Mouse (Mus musculus): ENCODE measurements around the gene Myod1.

Gene Myod1

GRCm38 (mm10) chr7:46393116-46393515 lies 16.8 kb downstream of the Myod1 start:
- DNase-seq (ENCODE audit: low spot score), result peak; percentile 82

- DNase-seq (ENCODE audit: low spot score), result no peak
Measured at GRCm38 (mm10) chr7:46393718-46394511, 17.6 kb downstream of the Myod1 start.

- DNase-seq (ENCODE audit: low spot score), result no peak
Measured at GRCm38 (mm10) chr7:46394933-46395332, 18.7 kb downstream of the Myod1 start.

DNA sequence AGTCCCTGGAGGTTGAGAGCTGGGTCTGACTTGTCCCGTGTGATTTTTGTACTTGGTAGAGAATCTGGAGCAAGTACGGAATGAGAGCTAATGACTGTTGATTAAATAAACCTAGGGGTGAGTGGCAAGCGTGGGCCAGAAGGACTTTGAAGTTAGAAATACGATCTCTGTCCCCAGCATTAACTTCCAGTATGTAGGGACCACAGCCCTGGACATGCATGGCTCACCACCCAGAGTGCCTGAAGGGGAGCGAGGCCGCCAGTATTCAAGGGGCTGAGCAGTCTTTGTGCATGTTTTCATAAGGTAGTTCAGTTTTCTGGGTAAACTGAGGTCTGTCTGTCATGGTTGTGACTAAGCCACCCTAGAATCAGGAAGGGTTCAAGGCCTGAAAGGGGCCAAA lies 19.3 kb downstream of the Myod1 start:
- DNase-seq (ENCODE audit: low spot score), result no peak

DNA sequence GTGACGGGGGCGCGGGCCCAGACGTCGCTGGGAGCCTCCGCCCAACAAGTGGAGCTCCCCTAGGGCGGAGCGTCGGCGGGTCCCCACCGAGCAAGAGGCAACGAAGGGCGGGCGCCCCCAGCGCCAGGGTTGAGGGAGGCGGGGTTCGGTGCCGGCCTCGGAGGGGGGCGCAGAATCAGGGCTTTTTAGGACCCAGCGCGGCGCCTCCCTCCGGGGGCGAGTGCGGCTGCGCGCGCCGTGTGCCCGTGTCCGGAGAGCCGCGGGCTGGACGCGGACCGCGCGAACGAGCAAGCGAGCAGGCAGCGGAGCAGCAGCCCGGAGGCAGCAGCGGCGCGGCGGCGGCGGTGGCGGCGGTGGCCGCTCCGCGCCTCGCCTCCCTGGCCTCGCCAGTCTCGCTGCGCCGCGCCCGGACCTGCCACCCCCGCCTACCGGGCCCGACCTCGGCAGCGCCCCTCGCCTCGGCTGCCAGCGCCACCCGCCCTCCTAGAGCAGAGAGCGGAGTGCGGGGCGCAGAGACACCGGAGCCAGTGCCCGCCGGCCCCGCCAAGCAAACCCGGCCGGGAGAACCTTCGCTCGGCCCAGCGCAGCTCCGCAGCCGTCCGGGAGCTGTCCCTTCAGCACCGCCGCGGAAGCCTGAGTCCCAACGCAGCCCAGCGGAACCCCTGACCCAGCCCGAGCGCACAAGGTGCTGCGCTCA lies 20.1 kb downstream of the Myod1 start, which contains the start of gene Kcnc1:
TSS of gene Kcnc1 (plus strand) at position 267 of the 697 bp plus-strand sequence.
- DNase-seq (ENCODE audit: low spot score), result peak; percentile 64

DNA sequence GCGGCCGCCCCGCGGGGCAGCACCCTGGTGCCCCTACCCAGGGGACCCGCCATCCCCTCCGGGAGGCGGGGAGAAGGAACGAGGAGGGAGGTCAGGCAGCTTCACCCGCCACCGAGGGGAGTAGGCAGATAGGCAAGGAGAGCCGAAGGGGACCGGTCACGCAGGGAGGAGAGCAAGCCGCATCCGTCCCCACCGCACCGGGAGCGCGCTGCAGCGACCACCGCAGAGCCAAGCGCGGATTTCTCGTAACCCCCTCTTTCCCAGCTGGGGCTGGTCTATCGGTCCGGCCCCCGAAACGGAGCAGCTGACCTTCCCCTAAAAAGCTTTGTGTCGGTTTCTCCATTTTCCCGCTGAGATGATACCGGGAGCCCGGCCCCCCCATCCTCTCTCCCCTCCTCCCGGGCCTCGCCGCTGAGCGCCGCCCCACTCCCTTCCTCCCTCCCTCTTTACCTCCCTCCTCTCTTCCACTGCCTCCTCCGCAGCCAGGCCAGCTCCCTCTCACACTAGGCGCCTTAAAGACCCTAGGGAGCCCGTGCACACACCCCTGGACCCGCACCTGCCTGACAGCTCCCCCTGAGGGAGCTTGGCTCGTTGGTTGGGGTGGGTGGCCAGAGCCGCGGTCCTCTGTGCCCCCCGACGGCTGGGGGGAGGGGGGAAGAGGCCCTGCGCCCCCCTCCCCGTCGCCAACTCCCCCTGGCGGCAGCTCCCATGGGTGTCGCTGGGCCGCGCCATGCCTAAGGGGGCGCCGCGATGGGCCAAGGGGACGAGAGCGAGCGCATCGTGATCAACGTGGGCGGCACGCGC lies 20.9 kb downstream of the Myod1 start:
- peak; percentile 60 for DNase-seq (ENCODE audit: low spot score)

GRCm38 (mm10) chr7:46397732-46398333 lies 21.6 kb downstream of the Myod1 start:
- no peak for DNase-seq (ENCODE audit: low spot score)

DNA sequence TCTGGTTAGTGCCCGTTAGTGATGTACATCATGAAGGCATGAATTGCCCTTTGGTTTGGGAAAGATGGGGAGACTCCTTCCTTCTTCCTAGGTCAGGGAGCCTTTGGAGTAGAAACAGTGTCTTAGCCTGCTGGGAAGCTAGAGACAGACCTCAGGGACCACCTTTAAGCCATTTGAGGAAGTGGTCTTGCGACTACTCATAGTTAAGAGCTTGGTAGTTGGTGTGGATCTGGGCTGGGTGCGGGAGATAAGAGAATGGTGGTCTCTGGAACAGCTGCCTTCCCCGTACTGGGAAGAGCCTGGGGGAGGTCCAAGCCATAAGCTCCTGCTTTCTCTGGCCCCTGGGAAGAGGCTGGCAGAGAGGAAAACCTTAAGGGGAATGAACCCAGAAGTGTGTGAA lies 22.3 kb downstream of the Myod1 start:
- no peak for DNase-seq (ENCODE audit: low spot score)

- DNase-seq (ENCODE audit: low spot score), result no peak
Measured at GRCm38 (mm10) chr7:46399676-46400075, 23.4 kb downstream of the Myod1 start.

DNA sequence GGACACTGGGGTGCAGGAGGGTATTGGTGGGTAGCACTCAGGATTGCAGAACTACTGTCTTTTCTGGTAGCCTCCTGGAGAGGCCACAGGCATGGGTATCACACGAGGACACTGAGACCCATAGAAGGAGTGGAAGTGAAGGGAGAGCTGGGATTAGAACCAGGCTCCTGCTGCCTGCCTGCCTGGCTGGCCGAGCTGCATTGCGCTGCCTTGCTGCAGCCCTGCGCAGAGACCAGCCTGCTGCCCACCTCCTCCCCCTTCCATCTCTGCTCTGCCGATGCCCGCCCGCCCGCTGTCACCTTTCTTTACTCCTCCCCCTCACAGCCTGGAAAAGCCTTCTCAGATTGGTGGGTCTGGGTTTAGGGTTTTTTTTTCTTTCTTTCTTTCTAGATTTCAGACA lies 24.1 kb downstream of the Myod1 start:
- DNase-seq (ENCODE audit: low spot score), result no peak

DNA sequence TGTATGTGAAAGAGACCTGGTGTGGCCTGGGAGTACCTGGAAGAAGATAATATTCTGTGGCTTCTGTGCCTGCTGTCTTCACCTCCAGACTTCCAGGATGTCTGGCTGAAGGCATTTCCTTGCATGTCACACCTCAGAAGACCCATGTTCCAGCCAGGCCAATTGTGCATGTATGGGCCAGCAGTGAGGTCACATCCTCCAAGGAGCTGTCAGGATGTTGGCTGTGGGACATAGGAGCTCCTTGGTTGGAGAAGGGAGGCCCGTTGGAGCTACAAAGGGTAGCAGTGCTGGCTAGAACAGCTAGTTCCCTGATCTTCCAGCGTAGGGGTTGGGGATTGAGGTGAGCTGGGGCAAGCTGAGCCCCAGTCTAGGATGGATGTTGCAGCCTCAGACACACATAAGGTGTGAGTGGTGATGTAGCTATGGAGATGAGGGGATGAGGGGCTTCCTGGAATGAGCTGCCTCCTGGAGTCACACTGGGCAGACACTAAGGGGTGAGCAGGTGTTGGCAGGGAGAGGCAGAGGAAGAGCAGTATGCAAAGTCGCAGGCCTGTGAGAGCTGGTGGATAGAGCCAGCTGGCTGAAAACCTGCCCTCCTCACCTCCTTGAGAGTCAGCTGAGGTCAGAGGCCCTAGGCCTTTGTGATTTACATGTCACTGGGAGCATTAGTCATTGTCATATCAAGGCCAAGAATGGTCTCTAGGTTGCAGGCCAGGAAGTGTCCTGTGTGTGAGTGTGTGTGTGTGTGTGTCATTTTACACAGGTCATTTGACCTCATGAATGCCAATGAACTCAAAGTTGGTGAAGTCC lies 25.3 kb downstream of the Myod1 start:
- no peak for DNase-seq (ENCODE audit: low spot score)

DNA sequence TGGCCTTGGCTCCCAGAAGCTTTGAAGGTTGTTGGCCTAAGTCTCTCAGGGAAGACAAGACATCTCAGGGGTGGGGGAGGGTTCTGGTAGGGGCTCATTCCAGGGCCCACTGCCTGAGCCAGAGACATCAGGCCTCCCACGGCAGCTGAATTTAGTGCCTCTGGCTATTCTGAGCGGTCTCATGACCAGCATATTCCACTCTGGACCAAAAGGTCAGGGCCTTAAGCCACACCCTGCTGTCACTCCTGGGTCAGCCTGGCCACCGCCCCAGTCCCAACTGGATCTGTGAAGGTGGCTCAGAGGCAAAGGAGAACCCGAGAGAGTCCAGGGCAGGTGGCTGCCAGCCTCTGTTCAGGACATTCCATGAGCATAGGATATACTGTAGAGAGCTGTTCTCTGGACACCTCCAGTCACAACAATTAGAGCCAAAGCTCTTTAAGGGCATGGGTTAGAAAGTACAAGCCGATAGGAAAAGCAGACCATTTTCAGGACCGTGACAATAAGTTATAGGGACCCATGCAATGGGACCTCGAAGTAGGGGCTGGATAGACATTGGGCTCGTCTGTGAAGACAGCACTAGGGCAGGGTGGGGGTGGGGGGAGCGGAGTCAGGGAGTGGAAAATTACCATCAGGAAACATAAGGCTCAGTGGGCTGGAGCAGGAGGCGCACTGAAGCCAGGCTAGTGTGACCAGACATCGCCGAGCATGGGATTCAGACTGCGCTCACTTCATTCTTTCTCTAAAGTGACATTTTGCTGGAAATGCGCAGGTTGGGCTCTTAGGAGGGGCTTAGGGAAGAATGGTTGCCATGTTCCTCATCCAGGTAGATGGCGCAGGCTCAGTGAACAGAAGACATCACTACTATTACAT lies 27.6 kb downstream of the Myod1 start:
- no peak for DNase-seq (ENCODE audit: low spot score)

DNA sequence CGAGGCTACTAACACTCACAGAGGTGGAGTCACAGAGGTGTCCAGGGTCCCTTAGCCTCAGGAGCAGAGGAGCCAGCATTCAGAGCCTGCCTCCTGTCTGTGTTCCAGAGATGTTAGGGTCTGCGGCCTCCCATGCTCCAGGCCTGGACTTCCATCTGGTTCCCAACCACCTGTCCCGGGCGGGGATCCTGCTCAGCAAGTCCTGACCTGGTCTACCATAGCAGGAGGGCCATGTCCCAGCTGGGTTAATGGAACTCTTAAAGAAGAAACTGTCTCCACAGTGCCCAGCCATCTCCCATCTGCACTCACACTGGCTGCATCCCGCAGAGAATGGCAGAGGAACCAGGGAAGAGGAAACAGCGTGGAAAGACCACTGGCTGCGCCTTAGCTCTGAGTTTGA lies 28.5 kb downstream of the Myod1 start:
- DNase-seq (ENCODE audit: low spot score), result no peak

DNA sequence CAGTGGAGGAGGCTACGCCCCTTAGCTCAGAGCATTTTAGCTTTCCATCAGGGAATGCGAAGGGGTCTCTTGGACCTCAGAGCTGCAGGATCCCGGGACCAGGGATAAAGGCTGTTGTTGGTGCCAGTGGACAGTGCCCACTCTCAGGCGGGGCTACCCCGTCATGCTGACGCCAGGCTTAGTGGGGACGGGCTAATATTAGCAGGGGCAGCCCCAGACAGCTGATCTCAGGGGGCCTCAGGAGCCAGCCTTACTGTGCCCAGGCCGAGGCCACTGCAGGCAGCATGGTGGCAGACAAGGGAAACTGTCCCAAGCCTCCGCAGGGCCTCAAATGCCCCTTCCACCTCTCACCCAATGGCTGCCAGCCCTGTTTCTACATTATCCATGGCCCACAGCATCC lies 32.3 kb downstream of the Myod1 start:
- no peak for DNase-seq (ENCODE audit: low spot score)

- no peak for DNase-seq (ENCODE audit: low spot score)
Measured at GRCm38 (mm10) chr7:46409204-46409789, 33.0 kb downstream of the Myod1 start.

- no peak for DNase-seq (ENCODE audit: low spot score)
Measured at GRCm38 (mm10) chr7:46410727-46411126, 34.5 kb downstream of the Myod1 start.

- no peak for DNase-seq (ENCODE audit: low spot score)
Measured at GRCm38 (mm10) chr7:46412823-46413222, 36.5 kb downstream of the Myod1 start.

GRCm38 (mm10) chr7:46413959-46414725 lies 37.9 kb downstream of the Myod1 start:
- DNase-seq (ENCODE audit: low spot score), result no peak

DNA sequence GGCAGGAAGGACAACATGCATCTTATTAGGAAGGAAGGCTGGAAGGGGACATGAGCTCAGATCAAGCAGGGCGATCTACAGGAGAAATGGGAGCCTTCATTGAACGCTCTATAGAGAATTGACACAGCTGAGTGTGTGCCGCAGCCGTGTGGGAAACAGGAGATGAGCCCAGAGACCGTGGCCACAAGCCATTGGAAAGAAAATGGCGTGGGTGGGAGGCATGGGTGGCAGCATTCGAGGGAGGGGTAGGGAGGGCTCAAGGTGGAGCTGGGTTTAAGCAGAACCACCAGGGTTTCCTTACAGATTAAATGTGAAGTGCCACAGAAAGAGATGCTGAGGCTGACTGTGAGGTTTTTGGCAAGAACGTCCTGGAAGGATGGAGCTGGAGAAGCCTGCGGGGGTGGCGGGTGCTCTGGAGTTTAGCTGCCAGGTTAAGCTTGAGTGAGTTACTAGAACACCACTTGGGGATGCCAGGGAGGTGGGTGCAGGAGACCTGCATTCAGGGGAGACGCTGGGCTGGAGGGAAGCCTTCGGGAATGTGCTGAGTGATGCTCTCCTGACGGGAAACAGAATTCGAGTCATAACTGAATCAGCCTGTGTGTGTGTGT lies 39.6 kb downstream of the Myod1 start:
- no peak for DNase-seq (ENCODE audit: low spot score)
